Mouse (Mus musculus): ENCODE measurements around the gene Hoxd13. TPM values are rescaled to one million over a fixed set of nuclear protein-coding genes. Genes with fewer than 3 reads are reported as not detected.
A peak's percentile ranks its signal among the peaks of the same experiment; 100 is the strongest.

Hoxd13 gene
- polyA plus RNA-seq, 1 experiment from 2014 or later, result not detected

GRCm38 (mm10) chr2:74691995-74692807 is 24.1 kb downstream of the Hoxd13 start:
- no peak overlapping the region for H3K4me2 ChIP-seq (replicated peaks)
- no peak overlapping the region for H3K27ac ChIP-seq (replicated peaks)
- H3K36me3 ChIP-seq, result no peaks in the 10 kb centered on the region
- no peaks in the 10 kb centered on the region for H3K9me3 ChIP-seq (replicated peaks)
- 3% methylated on average over 35 of the region's 35 CpGs for WGBS
- H3K9ac ChIP-seq, result no peak overlapping the region
- ATAC-seq (ENCODE audit: insufficient number of reproducible peaks, low FRiP score, low TSS enrichment, low read depth), result no peak
- H3K4me1 ChIP-seq, result no peaks in the 10 kb centered on the region
- peaks cover 94% of the 10 kb centered on the region for H3K27me3 ChIP-seq
- 0 out of 2 replicates have a peak overlapping the region, but pooled peaks have one; percentile 7 for H3K4me3 ChIP-seq (replicated peaks)

- H3K9ac ChIP-seq, result no peak overlapping the region
Measured at GRCm38 (mm10) chr2:74692808-74693431, 24.8 kb downstream of the Hoxd13 start.

GRCm38 (mm10) chr2:74693432-74693827 is 25.3 kb downstream of the Hoxd13 start:
- 5% methylated on average over 4 of the region's 4 CpGs for WGBS
- Histone ChIP-seq H3K27me3 (peaks cover 94% of the 10 kb centered on the region), H3K27ac (replicated peaks) (no peak overlapping the region), H3K36me3 (no peaks in the 10 kb centered on the region), H3K4me3 (replicated peaks) (no peak overlapping the region), H3K9me3 (replicated peaks) (no peaks in the 10 kb centered on the region), H3K9ac (no peak overlapping the region), H3K4me2 (replicated peaks) (no peak overlapping the region), H3K4me1 (peaks cover 11% of the 10 kb centered on the region)
- ATAC-seq (ENCODE audit: insufficient number of reproducible peaks, low FRiP score, low TSS enrichment, low read depth), result no peak

More at GRCm38 (mm10) chr2:74692808-74693431, 24.8 kb downstream of the Hoxd13 start:
- Histone ChIP-seq H3K27ac (replicated peaks) (no peak overlapping the region), H3K36me3 (no peaks in the 10 kb centered on the region), H3K9me3 (replicated peaks) (no peaks in the 10 kb centered on the region), H3K27me3 (peaks cover 94% of the 10 kb centered on the region), H3K4me3 (replicated peaks) (no peak overlapping the region), H3K4me1 (peaks cover 5% of the 10 kb centered on the region), H3K4me2 (replicated peaks) (no peak overlapping the region)
- 2% methylated on average over 20 of the region's 20 CpGs for WGBS
- no peak for ATAC-seq (ENCODE audit: insufficient number of reproducible peaks, low FRiP score, low TSS enrichment, low read depth)

- Histone ChIP-seq H3K27me3 (peaks cover 94% of the 10 kb centered on the region), H3K9ac (no peak overlapping the region)
Measured at GRCm38 (mm10) chr2:74694066-74694465, 26.0 kb downstream of the Hoxd13 start.

GRCm38 (mm10) chr2:74695383-74695782 is 27.3 kb downstream of the Hoxd13 start:
- Histone ChIP-seq H3K4me2 (replicated peaks) (no peak overlapping the region), H3K9ac (no peak overlapping the region), H3K36me3 (no peaks in the 10 kb centered on the region), H3K4me3 (replicated peaks) (no peak overlapping the region), H3K27ac (replicated peaks) (no peak overlapping the region), H3K4me1 (peaks cover 15% of the 10 kb centered on the region), H3K9me3 (replicated peaks) (no peaks in the 10 kb centered on the region), H3K27me3 (peaks cover 96% of the 10 kb centered on the region)
- WGBS, result 12% methylated on average over 1 of the region's 1 CpGs
- no peak for ATAC-seq (ENCODE audit: insufficient number of reproducible peaks, low FRiP score, low TSS enrichment, low read depth)

More at GRCm38 (mm10) chr2:74694066-74694465, 26.0 kb downstream of the Hoxd13 start:
- Histone ChIP-seq H3K4me2 (replicated peaks) (no peak overlapping the region), H3K4me3 (replicated peaks) (no peak overlapping the region), H3K27ac (replicated peaks) (no peak overlapping the region), H3K36me3 (no peaks in the 10 kb centered on the region), H3K9me3 (replicated peaks) (no peaks in the 10 kb centered on the region), H3K4me1 (peaks cover 15% of the 10 kb centered on the region)
- WGBS, result 3% methylated on average over 16 of the region's 16 CpGs
- ATAC-seq (ENCODE audit: insufficient number of reproducible peaks, low FRiP score, low TSS enrichment, low read depth), result no peak

- no peak for ATAC-seq (ENCODE audit: insufficient number of reproducible peaks, low FRiP score, low TSS enrichment, low read depth)
- Histone ChIP-seq H3K27ac (replicated peaks) (no peak overlapping the region), H3K4me3 (replicated peaks) (no peak overlapping the region), H3K9me3 (replicated peaks) (no peaks in the 10 kb centered on the region), H3K4me1 (peaks cover 15% of the 10 kb centered on the region), H3K36me3 (no peaks in the 10 kb centered on the region), H3K9ac (no peak overlapping the region), H3K4me2 (replicated peaks) (no peak overlapping the region), H3K27me3 (peaks cover 100% of the 10 kb centered on the region)
- 8% methylated on average over 7 of the region's 7 CpGs for WGBS
Measured at GRCm38 (mm10) chr2:74695813-74696430, 27.8 kb downstream of the Hoxd13 start.

GRCm38 (mm10) chr2:74696442-74697335 is 28.6 kb downstream of the Hoxd13 start:
- peak overlapping the region; percentile 38; the same call in 1 of the 2 replicates for H3K4me3 ChIP-seq (replicated peaks)
- H3K4me1 ChIP-seq, result peaks cover 15% of the 10 kb centered on the region
- no peak for ATAC-seq (ENCODE audit: insufficient number of reproducible peaks, low FRiP score, low TSS enrichment, low read depth)
- no peak overlapping the region for H3K4me2 ChIP-seq (replicated peaks)
- no peaks in the 10 kb centered on the region for H3K36me3 ChIP-seq
- 5% methylated on average over 34 of the region's 34 CpGs for WGBS
- no peaks in the 10 kb centered on the region for H3K9me3 ChIP-seq (replicated peaks)
- H3K27me3 ChIP-seq, result peaks cover 100% of the 10 kb centered on the region
- H3K9ac ChIP-seq, result no peak overlapping the region
- no peak overlapping the region for H3K27ac ChIP-seq (replicated peaks)

GRCm38 (mm10) chr2:74697567-74698121 is 29.5 kb downstream of the Hoxd13 start, which contains the start of gene Hoxd9:
Gene Hoxd9 (plus strand): TSS chr2:74697727.
- no peak within 1 kb of the TSS for H3K27ac ChIP-seq (replicated peaks)
- peaks cover 97% of the 10 kb centered on the region for H3K27me3 ChIP-seq
- peak within 1 kb of the TSS; percentile 53 for H3K4me2 ChIP-seq (replicated peaks)
- 0 out of 2 replicates have a peak within 1 kb of the TSS, but pooled peaks have one; percentile 2 for H3K9ac ChIP-seq
- H3K4me3 ChIP-seq (replicated peaks), result peak within 1 kb of the TSS; percentile 38
- H3K9me3 ChIP-seq (replicated peaks), result no peaks in the 10 kb centered on the region
- WGBS, result under 1% methylated on average over 43 of the region's 43 CpGs
- ATAC-seq (ENCODE audit: insufficient number of reproducible peaks, low FRiP score, low TSS enrichment, low read depth), result peak; percentile 30; the same call in 1 of the 2 replicates
- H3K4me1 ChIP-seq, result peaks cover 15% of the 10 kb centered on the region
- no peaks in the 10 kb centered on the region for H3K36me3 ChIP-seq

- Histone ChIP-seq H3K27me3 (peaks cover 97% of the 10 kb centered on the region), H3K36me3 (no peaks in the 10 kb centered on the region), H3K4me1 (peaks cover 15% of the 10 kb centered on the region), H3K27ac (replicated peaks) (no peak overlapping the region), H3K4me3 (replicated peaks) (peak overlapping the region; percentile 38), H3K9me3 (replicated peaks) (no peaks in the 10 kb centered on the region), H3K4me2 (replicated peaks) (peak overlapping the region; percentile 53), H3K9ac (0 out of 2 replicates have a peak overlapping the region, but pooled peaks have one; percentile 2)
- 0 out of 2 replicates have a peak, but pooled peaks have one; percentile 24 for ATAC-seq (ENCODE audit: insufficient number of reproducible peaks, low FRiP score, low TSS enrichment, low read depth)
- WGBS, result 1% methylated on average over 77 of the region's 86 CpGs
Measured at GRCm38 (mm10) chr2:74698201-74699052, 30.3 kb downstream of the Hoxd13 start.
